Mouse (Mus musculus) layer of hippocampus, postnatal 14 days (tissue): ENCODE results near the gene Slc39a11. TPM values are rescaled to one million over a fixed set of nuclear protein-coding genes. Genes with fewer than 3 reads are reported as not detected.

Source experiments
- DNase-seq, 2 experiments: peaks; one replicate each; pipeline ENCODE4 v3.0.0; 2021 to 2022; ENCODE audit warnings: low spot score in 2 of 2, mixed read lengths in 1 of 2
- total RNA-seq, 2 experiments: library from RNA; stranded (reverse); gene quantifications; 2 replicates each; pipeline ENCODE4 v1.2.3; 2021

The Slc39a11 gene
- total RNA-seq, 2 experiments from 2014 or later, result 22.0 to 27.0 TPM

DNA sequence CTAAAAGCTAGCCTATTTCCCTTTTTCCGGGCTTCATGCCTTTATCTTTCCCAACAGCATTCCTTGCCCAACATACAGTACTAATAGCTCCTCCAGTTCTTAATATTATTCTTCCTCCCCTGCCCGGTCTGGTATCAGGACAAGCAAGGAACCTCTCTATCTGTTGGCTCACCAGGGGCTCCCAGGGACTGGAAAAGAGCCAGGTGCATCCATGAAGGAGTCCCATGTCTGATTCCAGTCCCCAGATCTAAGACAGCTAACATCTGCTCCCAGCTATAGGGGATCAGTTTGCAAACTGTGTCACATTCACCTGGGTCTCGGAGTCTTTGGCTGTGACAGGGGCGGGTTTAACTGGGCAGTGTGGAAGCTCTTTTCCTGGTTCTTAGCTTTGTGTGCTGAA, 388.5 kb downstream of the Slc39a11 start:
- no peak for DNase-seq

DNA sequence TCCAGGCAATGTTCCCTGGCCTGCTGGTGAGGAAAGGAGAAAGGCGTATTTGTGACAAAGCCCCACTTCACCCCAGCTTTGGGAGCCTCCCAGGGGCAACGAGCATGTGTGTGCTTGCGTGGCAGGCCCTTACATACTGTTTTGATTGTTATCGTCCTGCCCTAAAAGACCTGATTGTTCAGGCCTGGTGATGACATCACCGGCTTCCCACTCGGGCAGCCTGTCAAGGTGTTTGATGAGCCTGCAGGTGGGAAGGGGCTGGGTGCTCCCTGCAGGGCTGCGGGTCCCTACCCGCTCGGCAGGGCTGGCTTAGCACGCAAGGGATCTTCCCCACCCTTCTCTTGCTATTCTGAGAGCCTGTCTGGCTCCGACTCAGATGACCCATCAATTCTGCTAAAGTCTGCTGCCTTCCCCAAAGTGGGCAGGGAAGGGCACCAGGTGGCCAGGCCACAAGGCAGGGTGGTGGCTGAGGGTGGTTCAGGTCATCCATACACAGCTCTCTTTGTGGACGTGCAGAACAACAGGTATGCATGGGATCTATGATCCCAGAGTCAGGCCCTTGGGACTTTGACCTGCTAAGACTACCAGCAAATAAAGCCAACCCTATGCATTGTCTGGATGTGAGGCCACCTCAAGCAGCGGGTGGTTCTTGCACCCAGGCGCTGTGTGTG, 390.0 kb downstream of the Slc39a11 start:
- DNase-seq, result no peak

DNA sequence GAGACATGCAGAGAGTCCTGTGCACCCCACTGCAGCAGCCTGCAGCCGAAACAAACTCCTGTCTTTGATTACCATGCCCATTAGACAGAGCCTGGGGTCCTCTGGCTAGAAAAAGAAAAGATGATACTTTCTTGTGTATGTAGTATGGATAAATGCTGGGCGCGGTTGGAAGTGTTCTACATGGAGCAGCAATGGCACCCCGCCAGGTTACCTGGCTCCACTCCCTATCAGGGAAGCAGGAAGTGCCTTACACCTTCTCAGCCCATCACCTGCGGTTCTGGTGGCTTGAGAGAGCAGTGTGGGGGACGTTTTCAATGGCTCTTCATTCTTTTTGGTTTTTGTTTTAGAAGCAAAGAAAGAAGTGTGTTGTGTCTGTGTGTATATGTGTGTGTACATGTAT, 391.9 kb downstream of the Slc39a11 start:
- no peak for DNase-seq

DNA sequence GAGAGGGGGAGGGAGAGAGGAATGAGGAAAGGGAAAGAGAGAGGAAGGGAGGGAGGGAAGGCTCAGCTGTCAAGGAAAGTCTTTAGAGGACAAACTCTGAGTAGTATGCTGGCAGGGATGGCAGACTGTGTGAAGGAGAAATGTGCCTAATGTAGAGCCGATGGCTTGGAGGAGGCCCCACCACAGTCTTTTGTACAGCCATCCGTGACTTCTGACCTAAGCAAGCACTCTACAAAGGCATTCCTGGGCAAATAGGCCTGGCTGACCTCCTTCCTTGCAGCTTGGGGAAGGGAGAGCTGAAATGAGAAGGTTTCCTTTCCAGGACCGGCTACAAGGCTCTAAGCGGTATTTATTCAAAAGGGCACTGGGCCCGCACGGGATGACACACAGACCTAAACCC, 395.2 kb downstream of the Slc39a11 start:
- no peak for DNase-seq

DNA sequence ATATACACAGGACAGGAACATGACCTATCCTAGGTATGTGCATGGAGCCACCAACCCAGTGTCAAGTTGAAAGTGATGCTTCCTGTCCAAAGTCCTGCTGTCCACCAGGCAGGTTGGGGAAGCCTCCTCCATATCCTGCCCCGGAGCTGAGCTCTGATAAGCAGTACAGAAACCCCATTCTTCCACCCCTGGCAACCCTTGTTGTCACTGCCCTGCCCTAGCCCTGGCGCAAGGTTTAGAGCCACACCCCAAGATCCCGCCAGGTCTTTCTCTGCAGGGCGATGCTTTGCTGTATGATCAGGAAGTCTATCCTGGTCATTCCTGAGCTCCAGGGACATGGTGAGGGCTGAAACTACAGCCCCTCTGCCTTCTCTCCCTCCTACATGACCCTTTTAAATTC, 396.7 kb downstream of the Slc39a11 start:
- DNase-seq, result no peak

DNA sequence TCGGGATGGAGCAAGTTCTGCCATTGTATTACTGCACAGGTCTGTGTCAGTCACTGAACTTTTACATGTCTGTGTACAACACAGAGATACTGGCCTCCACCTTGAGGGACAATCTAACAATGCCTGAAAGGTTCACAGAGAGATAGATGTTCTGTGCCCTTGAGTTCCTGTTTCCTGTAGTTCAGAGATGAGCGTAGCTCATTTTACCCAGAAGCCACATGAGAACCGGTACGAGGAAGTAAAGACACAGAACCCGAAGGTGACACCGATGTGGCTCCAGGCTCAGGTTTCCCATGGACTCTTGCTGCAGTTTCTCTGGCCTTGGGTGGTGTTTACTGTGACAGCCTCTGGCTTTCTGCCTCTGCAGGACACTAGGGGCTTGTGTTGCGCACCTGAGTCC, 398.7 kb downstream of the Slc39a11 start:
- no peak for DNase-seq

DNA sequence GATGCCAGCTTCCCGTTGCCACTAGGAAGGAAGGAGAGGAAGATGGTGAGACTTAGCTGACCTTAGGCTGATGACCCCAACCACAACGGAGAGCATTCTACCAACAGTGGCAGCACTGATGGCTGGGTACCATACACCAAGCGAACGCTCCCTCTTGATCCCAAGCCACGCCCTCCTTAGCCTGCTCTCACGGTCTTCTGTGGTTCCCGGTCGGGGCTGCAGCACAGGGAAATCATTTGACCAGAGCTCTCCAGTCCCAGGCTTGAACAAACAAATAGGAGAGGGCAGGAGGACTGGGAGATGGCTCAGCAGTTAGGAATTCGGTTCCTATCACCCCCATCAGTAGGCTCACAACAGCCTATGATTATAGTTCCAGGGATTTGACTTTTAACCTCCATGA, 403.4 kb downstream of the Slc39a11 start:
- DNase-seq, result no peak

DNA sequence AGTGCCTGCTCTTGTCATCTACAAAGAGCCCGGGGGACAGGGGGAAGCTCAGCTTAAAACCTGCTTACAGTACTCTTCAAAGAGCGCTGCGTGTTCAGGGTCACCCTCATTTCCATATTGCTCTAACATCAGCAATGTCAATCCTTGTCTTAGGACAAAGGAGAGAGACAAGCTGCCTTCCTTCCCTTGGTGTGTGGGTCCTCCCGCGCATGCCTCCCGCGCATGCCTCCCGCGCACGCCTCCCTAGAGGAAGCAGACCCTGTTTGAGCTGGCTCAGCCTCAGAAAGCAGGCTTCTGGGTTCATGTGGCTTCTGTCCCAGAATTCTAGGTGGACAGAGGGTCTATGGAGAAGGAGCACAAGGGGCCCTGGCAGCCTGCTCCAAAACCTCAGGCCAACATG, 404.2 kb downstream of the Slc39a11 start:
- no peak for DNase-seq

DNA sequence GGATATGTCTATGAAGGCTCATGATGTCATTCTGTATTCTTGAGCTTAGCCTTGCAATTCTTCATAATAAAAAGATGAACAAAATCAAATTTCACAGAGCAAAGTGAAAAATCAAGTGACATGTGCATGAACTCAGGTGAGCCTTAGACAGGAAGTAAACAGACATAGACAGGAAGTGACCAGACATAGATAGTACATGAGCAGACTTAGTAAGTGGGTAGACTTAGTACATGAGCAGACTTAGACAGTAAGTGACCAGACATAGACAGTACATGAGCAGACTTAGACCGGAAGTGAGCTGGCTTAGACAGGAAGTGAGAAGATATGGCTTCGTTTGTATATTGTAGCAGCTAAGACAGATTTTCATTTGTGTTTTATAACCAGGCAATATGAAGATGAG, 415.4 kb downstream of the Slc39a11 start:
- no peak for DNase-seq

DNA sequence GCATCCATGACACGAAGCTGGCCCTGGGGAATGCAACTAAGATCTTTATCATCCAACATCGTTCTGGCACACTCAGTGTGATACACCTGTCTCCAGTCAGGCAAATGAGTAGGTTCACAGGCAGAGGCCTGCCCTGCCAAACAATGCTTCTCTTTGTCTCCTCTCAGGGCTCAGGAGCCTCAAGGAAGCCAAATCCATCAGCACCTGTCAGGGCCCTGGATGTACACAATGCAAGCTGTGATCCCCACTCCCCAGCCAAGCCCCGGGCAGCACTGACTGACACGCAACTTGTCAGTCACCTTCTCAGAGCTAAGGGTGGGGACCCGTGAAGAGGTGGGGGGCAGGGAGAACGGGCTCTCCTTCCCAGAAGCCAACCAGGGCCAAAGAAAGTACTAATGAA, 417.8 kb downstream of the Slc39a11 start:
- no peak for DNase-seq

DNA sequence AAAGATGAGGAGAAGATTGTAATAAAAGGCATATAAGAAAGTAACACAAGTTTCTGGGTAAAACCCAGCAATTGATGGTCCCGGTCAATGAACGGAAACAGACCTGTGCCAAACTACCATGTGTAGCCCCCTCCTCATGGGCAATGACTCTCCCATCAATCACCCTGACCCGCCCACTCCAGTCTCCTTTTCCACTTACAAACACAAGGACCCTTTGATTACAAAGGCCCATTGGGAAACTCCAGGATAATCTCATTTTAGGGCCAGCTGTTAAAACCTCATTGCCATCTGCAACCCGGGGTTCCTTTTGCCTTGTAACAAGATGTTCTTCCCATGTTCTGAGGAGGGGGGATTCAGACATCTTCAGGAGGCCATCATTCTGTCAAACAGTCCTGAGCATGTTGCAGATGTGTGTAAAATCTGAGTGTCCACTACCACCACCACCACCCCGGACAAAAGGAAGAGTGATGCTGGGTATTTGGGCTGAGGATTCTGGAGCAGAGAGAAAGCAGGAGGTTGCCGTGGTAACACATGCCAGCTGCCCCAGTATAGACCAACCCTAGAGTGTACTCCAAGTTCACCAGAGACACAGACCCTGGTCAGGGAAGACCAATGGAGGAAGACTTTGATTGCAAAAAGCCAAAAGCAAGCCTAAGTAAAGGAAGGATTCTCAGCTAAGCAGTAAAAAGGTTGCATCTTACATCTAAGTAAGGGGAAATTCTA, 419.3 kb downstream of the Slc39a11 start:
- DNase-seq, result no peak

DNA sequence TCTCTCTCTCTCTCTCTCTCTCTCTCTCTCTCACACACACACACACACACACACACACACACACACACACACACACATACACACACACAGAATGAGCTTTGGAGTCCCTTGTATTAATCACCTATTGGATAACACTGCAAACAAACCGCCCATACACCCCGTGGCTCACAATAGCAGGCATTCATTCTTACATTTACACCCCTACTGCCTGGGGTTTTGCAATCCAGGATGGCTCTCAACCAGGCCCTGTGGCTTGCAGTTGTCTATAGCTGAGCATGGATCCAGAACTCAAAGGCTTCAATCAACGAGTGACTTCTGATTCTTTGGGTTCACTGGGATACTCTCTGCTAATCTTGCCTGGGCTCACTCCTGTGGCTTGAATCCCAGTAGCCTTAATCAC, 424.1 kb downstream of the Slc39a11 start:
- no peak for DNase-seq

DNA sequence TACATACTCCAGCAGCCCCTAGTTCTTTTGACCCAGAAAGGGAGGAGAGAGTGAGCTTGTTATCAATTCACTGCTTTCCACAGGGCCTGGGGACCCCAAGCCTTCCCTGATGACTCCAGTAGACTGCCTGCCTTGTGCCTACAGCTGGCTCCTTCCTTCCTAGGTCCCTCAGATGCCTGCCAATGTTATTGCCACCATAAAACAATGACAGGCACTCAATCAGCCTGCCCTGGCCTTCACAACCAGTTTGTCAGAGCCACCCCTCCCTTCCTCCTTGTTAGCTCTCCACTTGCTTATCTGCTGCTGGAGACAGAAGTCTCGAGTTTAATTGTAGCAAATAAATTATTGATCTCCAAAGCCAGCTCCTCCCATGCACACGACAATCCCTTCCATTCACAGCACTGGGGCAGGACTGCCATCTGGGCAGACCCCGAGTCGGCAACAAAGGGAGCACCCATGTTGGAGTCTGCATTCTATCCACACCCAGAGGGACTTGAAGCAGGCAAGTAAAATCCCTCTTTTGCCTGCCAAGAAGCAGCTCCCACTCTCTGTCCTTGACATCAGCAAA, 426.0 kb downstream of the Slc39a11 start:
- DNase-seq, result no peak

DNA sequence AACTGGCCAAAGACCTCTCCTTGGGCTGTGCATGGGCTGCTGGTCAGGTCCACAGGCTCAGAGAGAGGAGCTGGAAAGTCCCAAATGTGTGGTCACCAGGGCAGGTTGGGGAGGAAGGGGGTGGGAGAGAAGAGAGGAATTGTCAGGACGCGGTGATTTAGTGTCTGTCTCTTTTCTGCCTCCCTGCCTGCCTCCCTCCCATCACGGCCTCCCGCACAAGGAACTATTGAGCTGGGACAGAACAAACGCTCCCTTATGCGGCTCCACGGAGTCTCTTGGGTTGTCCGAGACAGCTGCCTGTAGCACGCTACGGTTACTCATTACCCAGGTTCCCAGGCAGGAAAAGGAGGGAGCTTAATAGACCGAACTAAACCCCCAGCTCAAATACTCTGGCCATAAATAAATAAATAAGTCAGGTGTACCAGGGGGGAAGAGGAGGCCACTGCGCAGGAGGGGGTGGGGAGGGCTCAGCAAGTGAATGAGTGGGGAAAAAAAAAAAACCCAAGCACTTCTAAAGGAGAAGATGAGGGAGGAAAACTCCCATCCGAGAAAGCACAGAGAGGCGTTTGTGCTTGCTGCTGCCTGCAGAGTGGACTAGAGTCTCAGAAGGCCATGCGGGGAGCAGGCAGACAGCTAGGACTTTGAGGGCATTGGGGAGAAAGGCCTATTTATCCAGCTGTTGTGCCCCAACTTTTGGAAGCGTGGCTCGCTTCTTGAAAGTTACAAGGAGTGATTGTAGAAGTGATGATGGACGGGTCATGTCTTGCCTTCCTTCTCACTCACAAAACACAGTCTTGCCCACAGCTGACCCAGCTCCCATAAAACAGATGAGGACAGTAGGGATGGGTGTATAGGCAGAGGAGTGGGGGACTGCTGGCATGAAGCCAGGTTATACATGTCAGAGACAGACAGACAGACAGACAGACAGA, 428.3 kb downstream of the Slc39a11 start:
- DNase-seq, result no peak

DNA sequence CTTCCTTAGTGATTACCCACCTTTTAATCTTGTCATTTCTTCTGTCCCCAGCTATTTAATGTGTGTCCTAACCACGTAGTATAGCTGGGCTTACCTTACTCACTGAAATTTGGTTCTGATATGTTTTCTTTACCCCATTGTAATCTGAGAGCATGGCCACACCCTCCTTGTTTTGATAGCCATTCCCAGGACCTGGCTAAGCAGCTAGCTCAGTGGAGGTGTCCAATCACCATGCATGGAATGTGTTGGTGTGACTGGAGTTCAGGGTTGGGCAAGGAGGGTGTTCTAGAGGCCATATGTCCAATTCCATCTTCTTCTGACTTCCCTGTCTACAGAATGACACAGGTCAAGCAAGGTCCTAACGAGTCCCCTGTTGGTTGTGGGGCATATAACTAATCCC, 429.2 kb downstream of the Slc39a11 start:
- DNase-seq, result no peak

DNA sequence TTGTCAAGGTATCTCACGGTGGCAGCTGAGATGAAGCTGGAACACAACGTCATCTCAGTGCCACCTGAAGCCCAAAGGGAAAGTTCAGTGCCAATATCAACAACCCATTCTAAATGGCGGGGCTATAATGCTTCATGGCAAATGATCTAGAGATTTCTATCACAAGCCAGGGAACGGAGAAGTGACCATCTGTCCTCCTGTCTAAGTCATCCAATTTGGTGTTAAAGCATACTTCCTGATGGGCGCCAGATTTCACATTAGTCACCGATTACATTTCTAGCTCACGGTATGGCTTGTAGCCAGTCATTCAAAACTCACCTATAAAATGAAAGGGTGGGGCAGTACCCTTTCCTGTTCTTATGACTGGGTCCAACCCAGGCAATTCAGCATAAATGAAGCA, 435.1 kb downstream of the Slc39a11 start:
- no peak for DNase-seq

DNA sequence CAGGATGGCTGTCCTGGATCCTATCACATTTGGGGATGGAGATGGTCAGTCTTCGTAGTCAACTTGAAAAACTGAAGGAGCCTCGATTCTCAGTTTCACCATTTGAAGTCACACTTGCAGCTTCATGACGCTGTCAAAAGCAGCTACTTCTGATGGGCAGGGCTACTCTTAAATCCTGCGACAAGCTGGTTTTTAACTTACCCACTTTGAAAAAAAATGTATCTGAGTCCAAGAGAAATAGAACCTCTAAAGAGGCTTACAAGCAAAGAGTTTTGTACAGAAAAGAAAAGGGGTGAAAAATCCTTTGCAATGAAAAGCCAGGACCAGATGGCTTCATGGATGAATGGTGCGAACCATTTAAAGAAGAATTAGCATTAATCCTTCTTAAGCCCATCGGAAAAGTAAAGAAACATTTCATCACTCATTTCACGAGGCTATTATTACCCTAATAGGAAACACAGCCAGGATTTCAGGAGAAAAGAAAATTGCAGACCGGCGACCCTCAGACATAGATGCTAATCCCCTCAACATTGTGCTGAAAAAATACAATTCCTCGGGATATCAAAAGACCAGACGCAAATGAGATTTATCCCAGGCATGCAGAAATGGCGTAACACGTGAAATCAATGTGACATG, 437.4 kb downstream of the Slc39a11 start:
- no peak for DNase-seq

DNA sequence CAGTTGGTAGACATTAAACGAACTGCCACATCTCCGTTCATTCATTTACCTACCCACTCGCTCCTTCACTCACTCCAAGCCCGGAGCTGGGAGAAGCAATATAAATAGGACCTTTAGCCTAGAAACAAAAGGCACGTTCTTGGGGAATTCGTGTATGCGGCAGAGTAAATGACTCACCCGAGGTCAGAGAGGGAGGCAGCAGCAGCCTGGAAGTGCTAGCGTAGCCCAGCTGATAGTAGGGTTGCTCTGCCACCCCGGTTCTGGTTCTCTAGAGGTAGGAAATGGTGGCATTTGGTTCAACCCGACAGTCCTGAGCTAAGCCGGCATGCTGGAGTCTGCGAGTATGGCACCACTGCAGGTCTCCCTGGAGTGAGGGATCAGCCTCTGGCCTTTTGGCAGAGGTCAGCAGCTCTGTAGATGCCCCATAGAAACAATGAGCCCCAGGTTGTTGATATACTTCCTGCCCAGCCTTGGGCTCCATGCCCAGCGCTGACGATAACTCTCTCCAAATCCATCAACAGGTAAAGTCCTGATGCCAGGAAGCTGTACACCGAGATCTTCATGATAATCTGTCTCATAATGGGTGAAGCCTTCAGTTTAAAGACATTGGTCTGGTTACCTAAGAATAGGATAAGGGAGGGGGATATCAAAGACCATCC, 440.5 kb downstream of the Slc39a11 start:
- DNase-seq, result no peak

DNA sequence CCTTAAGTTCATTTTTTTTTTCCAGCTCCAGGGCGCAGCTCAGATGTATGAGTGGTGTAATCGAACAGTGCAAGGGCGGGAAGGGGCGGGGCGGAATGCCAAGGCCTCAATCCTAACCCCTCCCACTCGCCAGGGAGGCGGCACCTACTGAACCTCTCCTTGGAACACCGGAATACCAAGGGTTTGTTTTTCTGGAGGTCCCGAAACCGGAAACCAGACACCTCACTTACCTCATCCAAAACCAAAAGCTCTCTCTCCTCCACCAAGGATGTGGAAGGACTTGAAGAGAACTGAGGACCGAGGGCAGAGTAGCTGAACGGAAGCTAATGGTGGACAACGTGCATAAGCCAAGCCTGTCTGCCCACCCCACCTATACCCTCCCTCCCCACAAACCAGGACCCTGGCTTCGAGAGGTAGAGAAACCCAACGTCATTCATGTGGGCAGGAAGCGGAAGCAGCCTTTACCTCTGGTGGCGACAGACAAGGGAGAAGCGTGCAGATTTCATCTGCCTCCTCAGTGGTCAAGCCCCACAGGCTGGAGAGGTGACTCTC, 441.3 kb downstream of the Slc39a11 start:
- no peak for DNase-seq

DNA sequence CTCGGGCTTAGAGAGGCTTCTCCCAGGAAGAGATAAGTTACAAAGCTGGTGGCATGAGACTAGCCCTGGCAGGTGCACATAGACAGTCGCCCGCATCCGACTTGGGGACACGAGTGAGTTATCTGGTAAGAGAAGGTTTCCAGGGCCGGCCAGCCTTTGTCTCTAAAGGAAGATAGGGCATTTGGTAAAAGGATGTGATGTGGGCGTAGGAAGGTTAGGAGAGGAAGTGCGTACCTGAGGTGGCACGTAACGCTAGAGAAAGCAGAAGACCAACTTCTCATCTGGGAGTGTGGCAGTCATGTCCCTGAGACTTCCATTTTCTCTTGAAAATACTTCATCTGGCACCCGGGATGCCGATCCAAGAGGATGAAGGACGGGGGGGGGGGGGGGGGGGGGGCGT, 441.9 kb downstream of the Slc39a11 start:
- no peak for DNase-seq
